Mouse (Mus musculus) forebrain, embryonic 13.5 days (tissue): ENCODE data around the gene Dqx1. TPM values are rescaled to one million over a fixed set of nuclear protein-coding genes. Genes with fewer than 3 reads are reported as not detected.

ENCODE experiments used
- ATAC-seq: fragments of 200-750 bp; cut with Nextera tagmentation; 2 replicates; pipeline ENCODE4 v1.8.0; 2017
- H3K27ac ChIP-seq: fragments of 300-500 bp; sonication (generic); 2 replicates; pipeline ENCODE4 v1.5.1; 2015; ENCODE audit warnings: inconsistent platforms, mild to moderate bottlenecking, moderate library complexity
- H3K27me3 ChIP-seq: fragments of 300-500 bp; sonication (generic); 2 replicates; pipeline ENCODE4 v1.6.1; 2015; ENCODE audit warnings: mild to moderate bottlenecking, inconsistent platforms
- H3K36me3 ChIP-seq: fragments of 300-500 bp; sonication (generic); 2 replicates; pipeline ENCODE4 v1.6.1; 2015; ENCODE audit warnings: mild to moderate bottlenecking, inconsistent platforms; ENCODE audit not compliant: poor library complexity, severe bottlenecking
- H3K4me1 ChIP-seq: fragments of 300-500 bp; sonication (generic); 2 replicates; pipeline ENCODE4 v1.6.1; 2015; ENCODE audit warnings: inconsistent platforms
- H3K4me2 ChIP-seq: fragments of 300-500 bp; sonication (generic); 2 replicates; pipeline ENCODE4 v1.6.1; 2015; ENCODE audit warnings: inconsistent platforms, mild to moderate bottlenecking, moderate library complexity
- H3K4me3 ChIP-seq: fragments of 300-500 bp; sonication (generic); 2 replicates; pipeline ENCODE4 v1.5.1; 2015; ENCODE audit warnings: mild to moderate bottlenecking, inconsistent platforms
- H3K9ac ChIP-seq: fragments of 300-500 bp; sonication (generic); 2 replicates; pipeline ENCODE4 v1.6.1; 2015; ENCODE audit warnings: mild to moderate bottlenecking, inconsistent platforms
- H3K9me3 ChIP-seq: fragments of 300-500 bp; sonication (generic); replicated peaks from 2 replicates; pipeline ENCODE4 v1.6.1; 2016; ENCODE audit warnings: inconsistent platforms
- WGBS: fragments of 180-500 bp; shearing (Covaris S2); methylation state at CpG from one replicate; pipeline ENCODE4 v1.1.7; 2015; 5-methylcytosine and 5-hydroxymethylcytosine counted together
- polyA plus RNA-seq: library from polyadenylated mRNA; unstranded; fragments of >200 nt; fragmentation: Nextera tagmentation; extraction: Ambion mirVana; gene quantifications from 2 replicates; pipeline ENCODE4 v1.2.1, GENCODE M21; 2015

Gene Dqx1
- polyA plus RNA-seq, 1 experiment from 2014 or later = 0.59 TPM

GRCm38 (mm10) chr6:83080210-83080609 lies 22.6 kb downstream of the Dqx1 start:
- WGBS = 94% methylated on average over 5 of the region's 5 CpGs
- ATAC-seq = no peak
- no peak overlapping the region for H3K27ac ChIP-seq
- peaks cover 51% of the 10 kb centered on the region for H3K27me3 ChIP-seq
- H3K4me1 ChIP-seq = peaks cover 21% of the 10 kb centered on the region
- H3K9me3 ChIP-seq = no peaks in the 10 kb centered on the region
- H3K4me3 ChIP-seq = no peak overlapping the region
- no peak overlapping the region for H3K9ac ChIP-seq
- 0 out of 2 replicates have a peak overlapping the region, but pooled peaks have one; percentile 97 for H3K4me2 ChIP-seq
- H3K36me3 ChIP-seq = peaks cover 29% of the 10 kb centered on the region

GRCm38 (mm10) chr6:83083497-83083896 lies 25.9 kb downstream of the Dqx1 start:
- 5% methylated on average over 5 of the region's 5 CpGs for WGBS
- ATAC-seq = no peak
- H3K9me3 ChIP-seq = no peaks in the 10 kb centered on the region
- H3K36me3 ChIP-seq = peaks cover 29% of the 10 kb centered on the region
- H3K4me1 ChIP-seq = peaks cover 19% of the 10 kb centered on the region
- no peak overlapping the region for H3K27ac ChIP-seq
- H3K4me2 ChIP-seq = no peak overlapping the region
- H3K27me3 ChIP-seq = peaks cover 63% of the 10 kb centered on the region
- H3K9ac ChIP-seq = no peak overlapping the region
- H3K4me3 ChIP-seq = no peak overlapping the region

- WGBS = 5% methylated on average over 6 of the region's 6 CpGs
- ATAC-seq = no peak
- H3K27me3 ChIP-seq = peaks cover 71% of the 10 kb centered on the region
- H3K9me3 ChIP-seq = no peaks in the 10 kb centered on the region
- H3K9ac ChIP-seq = no peak overlapping the region
- peaks cover 12% of the 10 kb centered on the region for H3K4me1 ChIP-seq
- H3K36me3 ChIP-seq = peaks cover 29% of the 10 kb centered on the region
- H3K4me3 ChIP-seq = no peak overlapping the region
- no peak overlapping the region for H3K27ac ChIP-seq
- H3K4me2 ChIP-seq = no peak overlapping the region
Observed at GRCm38 (mm10) chr6:83084477-83084876, 26.8 kb downstream of the Dqx1 start.

- 2% methylated on average over 42 of the region's 42 CpGs for WGBS
- peaks cover 6% of the 10 kb centered on the region; the same call in 1 of the 2 replicates for H3K4me1 ChIP-seq
- no peak within 1 kb of the TSS for H3K27ac ChIP-seq
- peaks cover 88% of the 10 kb centered on the region for H3K27me3 ChIP-seq
- peak within 1 kb of the TSS; percentile 5; the same call in 1 of the 2 replicates for H3K4me2 ChIP-seq
- no peaks in the 10 kb centered on the region for H3K9me3 ChIP-seq
- 0 out of 2 replicates have a peak within 1 kb of the TSS, but pooled peaks have one; percentile 16 for H3K9ac ChIP-seq
- ATAC-seq = no peak
- peaks cover 14% of the 10 kb centered on the region; the same call in 1 of the 2 replicates for H3K36me3 ChIP-seq
- H3K4me3 ChIP-seq = 0 out of 2 replicates have a peak within 1 kb of the TSS, but pooled peaks have one; percentile 4
Observed at GRCm38 (mm10) chr6:83086121-83087035, 28.7 kb downstream of the Dqx1 start, which contains the start of gene Lbx2. TSS of gene Lbx2 (plus strand) at chr6:83086367.

GRCm38 (mm10) chr6:83087205-83087925 lies 29.7 kb downstream of the Dqx1 start:
- H3K27me3 ChIP-seq = peaks cover 94% of the 10 kb centered on the region
- H3K4me3 ChIP-seq = peak overlapping the region; percentile 14; the same call in 1 of the 2 replicates
- ATAC-seq = no peak
- WGBS = under 1% methylated on average over 47 of the region's 47 CpGs
- no peak overlapping the region for H3K27ac ChIP-seq
- no peak overlapping the region for H3K9ac ChIP-seq
- H3K36me3 ChIP-seq = 0 out of 2 replicates have a peak, but pooled peaks cover 4% of the 10 kb centered on the region
- no peaks in the 10 kb centered on the region for H3K9me3 ChIP-seq
- H3K4me2 ChIP-seq = peak overlapping the region; percentile 24
- peaks cover 6% of the 10 kb centered on the region; the same call in 1 of the 2 replicates for H3K4me1 ChIP-seq

GRCm38 (mm10) chr6:83087926-83088260 lies 30.2 kb downstream of the Dqx1 start:
- Histone ChIP-seq H3K4me2 (peak overlapping the region; percentile 24; the same call in 1 of the 2 replicates), H3K4me3 (peak overlapping the region; percentile 14; the same call in 1 of the 2 replicates), H3K36me3 (no peaks in the 10 kb centered on the region), H3K9ac (no peak overlapping the region), H3K9me3 (no peaks in the 10 kb centered on the region), H3K27ac (no peak overlapping the region), H3K4me1 (peaks cover 6% of the 10 kb centered on the region; the same call in 1 of the 2 replicates), H3K27me3 (peaks cover 94% of the 10 kb centered on the region)
- WGBS = 4% methylated on average over 9 of the region's 9 CpGs
- ATAC-seq = no peak

- 53% methylated on average over 6 of the region's 6 CpGs for WGBS
- H3K36me3 ChIP-seq = no peaks in the 10 kb centered on the region
Observed at GRCm38 (mm10) chr6:83092416-83093127, 34.9 kb downstream of the Dqx1 start.

GRCm38 (mm10) chr6:83095968-83096367 lies 38.3 kb downstream of the Dqx1 start:
- Histone ChIP-seq H3K9ac (no peak overlapping the region), H3K4me1 (0 out of 2 replicates have a peak, but pooled peaks cover 3% of the 10 kb centered on the region), H3K27me3 (peaks cover 39% of the 10 kb centered on the region), H3K4me2 (no peak overlapping the region), H3K36me3 (no peaks in the 10 kb centered on the region), H3K27ac (no peak overlapping the region), H3K4me3 (no peak overlapping the region), H3K9me3 (no peaks in the 10 kb centered on the region)
- WGBS = 56% methylated on average over 6 of the region's 6 CpGs
- ATAC-seq = no peak

More at GRCm38 (mm10) chr6:83092416-83093127, 34.9 kb downstream of the Dqx1 start:
- Histone ChIP-seq H3K27ac (no peak overlapping the region), H3K9ac (no peak overlapping the region), H3K4me2 (no peak overlapping the region), H3K27me3 (peaks cover 58% of the 10 kb centered on the region), H3K4me3 (no peak overlapping the region), H3K9me3 (no peaks in the 10 kb centered on the region), H3K4me1 (no peaks in the 10 kb centered on the region; the same call in 1 of the 2 replicates)
- no peak for ATAC-seq

- peaks cover 24% of the 10 kb centered on the region for H3K27me3 ChIP-seq
- 70% methylated on average over 2 of the region's 2 CpGs for WGBS
- peaks cover 22% of the 10 kb centered on the region for H3K4me1 ChIP-seq
- no peak overlapping the region for H3K4me2 ChIP-seq
- no peaks in the 10 kb centered on the region for H3K36me3 ChIP-seq
- no peaks in the 10 kb centered on the region for H3K9me3 ChIP-seq
- H3K4me3 ChIP-seq = no peak overlapping the region
- ATAC-seq = no peak
- no peak overlapping the region for H3K9ac ChIP-seq
- H3K27ac ChIP-seq = no peak overlapping the region
Observed at GRCm38 (mm10) chr6:83098411-83098810, 40.8 kb downstream of the Dqx1 start.

GRCm38 (mm10) chr6:83101316-83101687 lies 43.7 kb downstream of the Dqx1 start, which contains the start of the genes Ccdc142 and Gm42688:
TSS of gene Ccdc142 (plus strand) at chr6:83101601.
TSS of gene Gm42688 (plus strand) at chr6:83101617.
- H3K4me3 ChIP-seq = peak within 1 kb of the TSS; percentile 75
- H3K27ac ChIP-seq = peak within 1 kb of the TSS; percentile 70
- no peaks in the 10 kb centered on the region for H3K9me3 ChIP-seq
- H3K4me1 ChIP-seq = peaks cover 25% of the 10 kb centered on the region
- WGBS = 2% methylated on average over 25 of the region's 25 CpGs
- H3K9ac ChIP-seq = peak within 1 kb of the TSS; percentile 82
- H3K27me3 ChIP-seq = peaks cover 19% of the 10 kb centered on the region
- ATAC-seq = peak; percentile 86
- peak within 1 kb of the TSS; percentile 100 for H3K4me2 ChIP-seq
- 0 out of 2 replicates have a peak, but pooled peaks cover 7% of the 10 kb centered on the region for H3K36me3 ChIP-seq
